Mouse (Mus musculus): ENCODE data around the gene 1110008L16Rik. TPM values are rescaled to one million over a fixed set of nuclear protein-coding genes. Genes with fewer than 3 reads are reported as not detected.

1110008L16Rik gene
- polyA plus RNA-seq (2012; rRNA removed) = 11.7 and 13.2 TPM in 2 replicates

GRCm38 (mm10) chr12:55299336-55299735, at the start of gene 1110008L16Rik:
Gene 1110008L16Rik (plus strand): TSS chr12:55299577.

GRCm38 (mm10) chr12:55302485-55303441, 3.4 kb downstream of the 1110008L16Rik start, which contains the start of gene Ppp2r3c:
Gene Ppp2r3c (minus strand): TSS chr12:55302998.

GRCm38 (mm10) chr12:55384023-55384749, 84.8 kb downstream of the 1110008L16Rik start, which contains the start of gene Psma6:
Gene Psma6 (plus strand): TSS chr12:55384222.

Other genes with a start within 250 kb of the 1110008L16Rik start
- 20.4 and 33.0 TPM in 2 replicates for gene 2700097O09Rik, start 219.5 kb upstream of the 1110008L16Rik start, polyA plus RNA-seq (2012; rRNA removed)
- 69.2 and 75.8 TPM in 2 replicates for gene Srp54a, start 219.3 kb upstream of the 1110008L16Rik start, polyA plus RNA-seq (2012; rRNA removed)
- 7.0 and 9.5 TPM in 2 replicates for gene Fam177a, start 175.1 kb upstream of the 1110008L16Rik start, polyA plus RNA-seq (2012; rRNA removed)
- 34.5 and 38.2 TPM in 2 replicates for gene Srp54b, start 144.5 kb upstream of the 1110008L16Rik start, polyA plus RNA-seq (2012; rRNA removed)
- gene 1700047I17Rik2, start 100.0 kb upstream of the 1110008L16Rik start, polyA plus RNA-seq (2012; rRNA removed) = not detected in 2 replicates
- 38.5 and 55.4 TPM in 2 replicates for gene Srp54c, start 69.4 kb upstream of the 1110008L16Rik start, polyA plus RNA-seq (2012; rRNA removed)
- 16.1 and 24.6 TPM in 2 replicates for gene Ppp2r3c, start 3.4 kb downstream of the 1110008L16Rik start, polyA plus RNA-seq (2012; rRNA removed)
- 247 and 296 TPM in 2 replicates for gene Psma6, start 84.6 kb downstream of the 1110008L16Rik start, polyA plus RNA-seq (2012; rRNA removed)
- 19.4 and 28.7 TPM in 2 replicates for gene Nfkbia, start 193.1 kb downstream of the 1110008L16Rik start, polyA plus RNA-seq (2012; rRNA removed)

All from central nervous system, embryonic 11.5 days (tissue).